9 mouse cellular contexts compared by ENCODE assay signal in genomic region chr2:156862041-156862717, GRCm38 (mm10). TPM values are rescaled to one million over a fixed set of nuclear protein-coding genes. Genes with fewer than 3 reads are reported as not detected.
DNase-seq lines count a peak whose midpoint lies in the region; ATAC-seq and TF ChIP-seq lines count a peak whose summit lies in the region.
"Had no signal": no experiment of that assay in that cellular context is flagged by ENCODE, and none has a peak within 500 bp of the region (broad histone marks: within the 10 kb centered on the region; RNA-seq: fewer than 3 reads in every experiment).

No protein-coding gene starts in this region.

- no peak for ATAC-seq in midbrain, embryonic 12.5 days (ENCODE audit: low FRiP score, low read depth)

- intact Hi-C loops in gastrocnemius, adult 2 months (cut with DNase I) = loop anchor here (5.0 to 10.0 kb wide), 2 partner anchors 127 to 215 kb away; partner anchors contain the start of gene Soga1
- intact Hi-C loops in heart, postnatal 10 days (cut with DNase I) = no loop called here

- peaks cover 42% of the 10 kb centered on the region for H3K36me3 ChIP-seq in E14TG2a.4 (ENCODE audit: insufficient read depth, low read length)
- peaks cover 28% of the 10 kb centered on the region for H3K36me3 ChIP-seq in midbrain, embryonic 12.5 days

- DNase-seq in gastrocnemius, adult 2 months = peak; percentile 49
- DNase-seq in gastrocnemius, postnatal 10 days = no peak
- DNase-seq in embryo, embryonic 10.5 days (ENCODE audit: low spot score) = peak; percentile 69
- DNase-seq in heart, postnatal 10 days = peak; percentile 41 to 53
- peak; percentile 63 to 71 for DNase-seq in kidney, postnatal 4 days
- DNase-seq in thymus, postnatal 25 days = peak; percentile 47

- peaks cover 62% of the 10 kb centered on the region for H3K4me1 ChIP-seq in E14TG2a.4 (replicated peaks; ENCODE audit: low read depth, low read length)
- peaks cover 23% of the 10 kb centered on the region for H3K4me1 ChIP-seq in midbrain, embryonic 12.5 days

- H3K9ac ChIP-seq in midbrain, embryonic 12.5 days (replicated peaks) = peak overlapping the region; percentile 98

- H3K27me3 ChIP-seq in E14TG2a.4 (ENCODE audit: insufficient read depth, low read length) = no peaks in the 10 kb centered on the region
- H3K27me3 ChIP-seq in midbrain, embryonic 12.5 days = no peaks in the 10 kb centered on the region

- peak overlapping the region; percentile 85 for H3K4me3 ChIP-seq in gastrocnemius, adult 2 months
- H3K4me3 ChIP-seq in E14TG2a.4 (replicated peaks; ENCODE audit: low read length) = peak overlapping the region; percentile 99
- H3K4me3 ChIP-seq in midbrain, embryonic 12.5 days = peak overlapping the region; percentile 94

- H3K9me3 ChIP-seq in E14TG2a.4 (ENCODE audit: low read length) = no peaks in the 10 kb centered on the region
- H3K9me3 ChIP-seq in midbrain, embryonic 12.5 days = no peaks in the 10 kb centered on the region

- peak overlapping the region; percentile 96 for H3K27ac ChIP-seq in gastrocnemius, adult 2 months
- peak overlapping the region; percentile 90 for H3K27ac ChIP-seq in midbrain, embryonic 12.5 days (replicated peaks)

- peak overlapping the region; percentile 57 for H3K4me2 ChIP-seq in midbrain, embryonic 12.5 days (replicated peaks)

- no peak for TF ChIP-seq CTCF in gastrocnemius, adult 2 months (IDR thresholded peaks at IDR 0.05)
- TF ChIP-seq CTCF in E14TG2a.4 (conservative IDR thresholded peaks at IDR 0.05; ENCODE audit: low read length) = no peak

- WGBS in midbrain, embryonic 12.5 days = under 1% methylated on average over 19 of the region's 19 CpGs

RNA-seq across cellular contexts. Expression of gene Rab5if, which starts 0.7 kb away (rescaled TPM):
- 10 to 100 TPM; 89.0 to 98.6 TPM for total RNA-seq in gastrocnemius, adult 2 months (2021)
- 10 to 100 TPM; 75.3 to 79.5 TPM for total RNA-seq in gastrocnemius, postnatal 10 days (2021)
- total RNA-seq in heart, postnatal 10 days (2021) = 100 to 1,000 TPM; 130 to 132 TPM
- 175 and 176 TPM in 2 replicates for polyA plus RNA-seq in midbrain, embryonic 12.5 days (2016; fragmentation: Nextera tagmentation; extraction: Ambion mirVana)

RNA-seq across cellular contexts. Expression of gene 4930518I15Rik, which starts 4.4 kb away (rescaled TPM):
- total RNA-seq in gastrocnemius, adult 2 months (2021) = under 1 TPM; 0.73 to 0.79 TPM
- total RNA-seq in gastrocnemius, postnatal 10 days (2021) = 1 to 10 TPM in 1 of 2 experiments, under 1 TPM in 1; 0.54 to 1.6 TPM
- 1 to 10 TPM; 1.1 to 1.2 TPM for total RNA-seq in heart, postnatal 10 days (2021)
- 11.6 and 12.4 TPM in 2 replicates for polyA plus RNA-seq in midbrain, embryonic 12.5 days (2016; fragmentation: Nextera tagmentation; extraction: Ambion mirVana)

RNA-seq across cellular contexts. Expression of gene Tgif2, which starts 22.4 kb away (rescaled TPM):
- under 1 TPM; 0.15 to 0.28 TPM for total RNA-seq in gastrocnemius, adult 2 months (2021)
- total RNA-seq in gastrocnemius, postnatal 10 days (2021) = 1 to 10 TPM; 5.4 to 8.4 TPM
- total RNA-seq in heart, postnatal 10 days (2021) = 1 to 10 TPM; 5.0 to 7.3 TPM
- 75.2 and 76.9 TPM in 2 replicates for polyA plus RNA-seq in midbrain, embryonic 12.5 days (2016; fragmentation: Nextera tagmentation; extraction: Ambion mirVana)

RNA-seq across cellular contexts. Expression of gene Sla2, which starts 24.8 kb away (rescaled TPM):
- total RNA-seq in gastrocnemius, adult 2 months (2021) = not detected
- not detected for total RNA-seq in gastrocnemius, postnatal 10 days (2021)
- total RNA-seq in heart, postnatal 10 days (2021) = under 1 TPM in 1 of 2 experiments, not detected in 1; 0.10 TPM
- polyA plus RNA-seq in midbrain, embryonic 12.5 days (2016; fragmentation: Nextera tagmentation; extraction: Ambion mirVana) = 0.34 and 0.37 TPM in 2 replicates
- total RNA-seq: adrenal gland, postnatal 4 days had no signal

Comparison
In these comparisons a context has a peak if more than half of its experiments do, and no peak if none do; other contexts are left out.
1. RNA of gene Tgif2, which starts 22.4 kb away (total RNA-seq): 5.4 to 8.4 TPM in gastrocnemius, postnatal 10 days and 5.0 to 7.3 TPM in heart, postnatal 10 days; 0.15 to 0.28 TPM in gastrocnemius, adult 2 months; every median in the first group is over 4 times any median in the second.
2. Peak in every context shown above with its lines, with median percentiles within 50 percentile points of each other: H3K4me3 ChIP-seq.